Mouse (Mus musculus): ENCODE data around the gene Gna15.

- TF ChIP-seq POLR2AphosphoS2 (IDR thresholded peaks at IDR 0.05; ENCODE audit: insufficient read length, low read depth) = no peak
- no peak for TF ChIP-seq MAX (IDR thresholded peaks at IDR 0.05; ENCODE audit: low read depth)
- no peak for TF ChIP-seq POLR2A (IDR thresholded peaks at IDR 0.05; ENCODE audit: insufficient read length, low read depth)
- TF ChIP-seq CEBPB (IDR thresholded peaks at IDR 0.05; ENCODE audit: insufficient read depth, poor library complexity, severe bottlenecking) = no peak
- TF ChIP-seq MYOD1 (IDR thresholded peaks at IDR 0.05; ENCODE audit: control insufficient read depth in 1 of 3, insufficient read length in 2 of 3, low read depth in 2 of 3) = no peak
- TF ChIP-seq E2F4 (IDR thresholded peaks at IDR 0.05; ENCODE audit: insufficient read depth) = no peak
Measured at GRCm38 (mm10) chr10:81568381-81569191, 44.6 kb upstream of the Gna15 start.

Data from myocyte (in vitro differentiated cells).